Mouse (Mus musculus) lung, embryonic 14.5 days (tissue): ENCODE measurements around the gene Ranbp10. TPM values are rescaled to one million over a fixed set of nuclear protein-coding genes. Genes with fewer than 3 reads are reported as not detected.

Source experiments
- ATAC-seq: fragments of 200-750 bp; cut with Nextera tagmentation; 2 replicates; pipeline ENCODE4 v1.8.0; 2017; ENCODE audit warnings: mild to moderate bottlenecking, moderate TSS enrichment, moderate library complexity; ENCODE audit not compliant: insufficient read depth
- DNase-seq: peaks from one replicate; pipeline ENCODE4 v3.0.0-alpha.2; 2015
- H3K27ac ChIP-seq: fragments of 300-500 bp; sonication (generic); 2 replicates; pipeline ENCODE4 v1.5.1; 2014; ENCODE audit warnings: low read depth, mild to moderate bottlenecking, moderate library complexity
- H3K27me3 ChIP-seq: fragments of 300-500 bp; sonication (generic); 2 replicates; pipeline ENCODE4 v1.6.1; 2014; ENCODE audit warnings: low read length, control low read depth; ENCODE audit not compliant: insufficient read depth
- H3K36me3 ChIP-seq: fragments of 300-500 bp; sonication (generic); 2 replicates; pipeline ENCODE4 v1.6.1; 2014; ENCODE audit warnings: control low read depth; ENCODE audit not compliant: insufficient read depth
- H3K4me1 ChIP-seq: fragments of 300-500 bp; sonication (generic); 2 replicates; pipeline ENCODE4 v1.6.1; 2014; ENCODE audit warnings: antibody characterized with exemption, control low read depth; ENCODE audit not compliant: insufficient read depth
- H3K4me2 ChIP-seq: fragments of 300-500 bp; sonication (generic); 2 replicates; pipeline ENCODE4 v1.6.1; 2014; ENCODE audit warnings: mild to moderate bottlenecking
- H3K4me3 ChIP-seq: fragments of 300-500 bp; sonication (generic); 2 replicates; pipeline ENCODE4 v1.5.1; 2014; ENCODE audit warnings: low read depth, low read length
- H3K9ac ChIP-seq: fragments of 300-500 bp; sonication (generic); 2 replicates; pipeline ENCODE4 v1.6.1; 2014
- H3K9me3 ChIP-seq: fragments of 300-500 bp; sonication (generic); 2 replicates; pipeline ENCODE4 v1.6.1; 2016; ENCODE audit warnings: low read depth, low read length, control low read depth
- CTCF ChIP-seq: IDR thresholded peaks from 2 replicates; pipeline ENCODE4 v1.5.1; 2016; ENCODE audit warnings: antibody characterized with exemption, low read depth
- WGBS: fragments of 180-500 bp; shearing (Covaris S2); extraction: QIAGEN DNeasy Blood & Tissue Kit; methylation state at CpG from one replicate; pipeline ENCODE4 v1.1.7; 2014; 5-methylcytosine and 5-hydroxymethylcytosine counted together
- polyA plus RNA-seq: library from polyadenylated mRNA; unstranded; fragments of >200 nt; fragmentation: Nextera tagmentation; extraction: Ambion mirVana; gene quantifications from 2 replicates; pipeline ENCODE4 v1.2.1, GENCODE M21; 2014

Ranbp10 gene
- polyA plus RNA-seq, 1 experiment from 2014 or later, result 13.8 TPM

- H3K36me3 ChIP-seq, result peaks cover 22% of the 10 kb centered on the region
- H3K4me3 ChIP-seq, result no peak overlapping the region
- no peaks in the 10 kb centered on the region for H3K9me3 ChIP-seq
- no peaks in the 10 kb centered on the region for H3K4me1 ChIP-seq
- no peak for ATAC-seq
- no peak for DNase-seq
- no peak overlapping the region for H3K9ac ChIP-seq
- H3K27me3 ChIP-seq, result no peaks in the 10 kb centered on the region
- no peak overlapping the region for H3K27ac ChIP-seq
- H3K4me2 ChIP-seq, result no peak overlapping the region
- no peak for TF ChIP-seq CTCF
- 76% methylated on average over 4 of the region's 4 CpGs for WGBS
These were observed 107.5 kb downstream of the Ranbp10 start for GRCm38 (mm10) chr8:105719637-105720036.

Other genes with a start within 250 kb of the Ranbp10 start
- gene Ripor1, start 222.1 kb downstream of the Ranbp10 start, polyA plus RNA-seq, result 32.1 and 33.7 TPM in 2 replicates
- gene Ctcf, start 190.8 kb downstream of the Ranbp10 start, polyA plus RNA-seq, result 127 and 129 TPM in 2 replicates
- 0.69 and 0.89 TPM in 2 replicates for gene Agrp, start 190.0 kb downstream of the Ranbp10 start, polyA plus RNA-seq
- gene Carmil2, start 141.1 kb downstream of the Ranbp10 start, polyA plus RNA-seq, result 0.70 and 1.1 TPM in 2 replicates
- gene Acd, start 126.2 kb downstream of the Ranbp10 start, polyA plus RNA-seq, result 62.2 and 68.6 TPM in 2 replicates
- 13.4 and 13.6 TPM in 2 replicates for gene Pard6a, start 126.2 kb downstream of the Ranbp10 start, polyA plus RNA-seq
- 0.15 TPM in 1 of 2 replicates, not detected in the other for gene 4933405L10Rik, start 119.7 kb downstream of the Ranbp10 start, polyA plus RNA-seq
- gene Enkd1, start 119.1 kb downstream of the Ranbp10 start, polyA plus RNA-seq, result 28.7 and 29.7 TPM in 2 replicates
- 21.2 and 22.6 TPM in 2 replicates for gene Gfod2, start 68.7 kb downstream of the Ranbp10 start, polyA plus RNA-seq
- gene Tsnaxip1, start 381 bp upstream of the Ranbp10 start, polyA plus RNA-seq, result 0.09 and 0.11 TPM in 2 replicates
- gene Cenpt, start 25.9 kb upstream of the Ranbp10 start, polyA plus RNA-seq, result 41.4 and 46.2 TPM in 2 replicates
- gene Thap11, start 27.8 kb upstream of the Ranbp10 start, polyA plus RNA-seq, result 62.7 and 70.7 TPM in 2 replicates
- gene Nutf2, start 33.2 kb upstream of the Ranbp10 start, polyA plus RNA-seq, result 317 and 347 TPM in 2 replicates
- gene Edc4, start 53.5 kb upstream of the Ranbp10 start, polyA plus RNA-seq, result 48.2 and 55.4 TPM in 2 replicates
- gene Nrn1l, start 66.2 kb upstream of the Ranbp10 start, polyA plus RNA-seq, result 0.97 TPM in 1 of 2 replicates, not detected in the other
- gene Pskh1, start 73.1 kb upstream of the Ranbp10 start, polyA plus RNA-seq, result 32.0 and 33.7 TPM in 2 replicates
- 0.41 and 0.68 TPM in 2 replicates for gene Ctrl, start 106.5 kb upstream of the Ranbp10 start, polyA plus RNA-seq
- 33.6 and 34.0 TPM in 2 replicates for gene Psmb10, start 111.1 kb upstream of the Ranbp10 start, polyA plus RNA-seq
- 1.2 and 2.1 TPM in 2 replicates for gene Lcat, start 116.0 kb upstream of the Ranbp10 start, polyA plus RNA-seq
- 32.9 and 35.8 TPM in 2 replicates for gene Slc12a4, start 138.7 kb upstream of the Ranbp10 start, polyA plus RNA-seq
- not detected in 2 replicates for gene Dpep3, start 152.1 kb upstream of the Ranbp10 start, polyA plus RNA-seq
- 20.0 and 20.3 TPM in 2 replicates for gene Dus2, start 164.0 kb upstream of the Ranbp10 start, polyA plus RNA-seq
- not detected in 2 replicates for gene Dpep2nb, start 178.6 kb upstream of the Ranbp10 start, polyA plus RNA-seq
- 19.1 and 19.5 TPM in 2 replicates for gene Ddx28, start 184.5 kb upstream of the Ranbp10 start, polyA plus RNA-seq
- gene Nfatc3, start 231.5 kb upstream of the Ranbp10 start, polyA plus RNA-seq, result 7.1 and 7.6 TPM in 2 replicates